Mouse (Mus musculus) kidney, adult 11 months (tissue): ENCODE results near the gene Haus3.

Experiments used
- DNase-seq: peaks from one replicate; pipeline ENCODE4 v3.0.0; 2022

The Haus3 gene

DNA sequence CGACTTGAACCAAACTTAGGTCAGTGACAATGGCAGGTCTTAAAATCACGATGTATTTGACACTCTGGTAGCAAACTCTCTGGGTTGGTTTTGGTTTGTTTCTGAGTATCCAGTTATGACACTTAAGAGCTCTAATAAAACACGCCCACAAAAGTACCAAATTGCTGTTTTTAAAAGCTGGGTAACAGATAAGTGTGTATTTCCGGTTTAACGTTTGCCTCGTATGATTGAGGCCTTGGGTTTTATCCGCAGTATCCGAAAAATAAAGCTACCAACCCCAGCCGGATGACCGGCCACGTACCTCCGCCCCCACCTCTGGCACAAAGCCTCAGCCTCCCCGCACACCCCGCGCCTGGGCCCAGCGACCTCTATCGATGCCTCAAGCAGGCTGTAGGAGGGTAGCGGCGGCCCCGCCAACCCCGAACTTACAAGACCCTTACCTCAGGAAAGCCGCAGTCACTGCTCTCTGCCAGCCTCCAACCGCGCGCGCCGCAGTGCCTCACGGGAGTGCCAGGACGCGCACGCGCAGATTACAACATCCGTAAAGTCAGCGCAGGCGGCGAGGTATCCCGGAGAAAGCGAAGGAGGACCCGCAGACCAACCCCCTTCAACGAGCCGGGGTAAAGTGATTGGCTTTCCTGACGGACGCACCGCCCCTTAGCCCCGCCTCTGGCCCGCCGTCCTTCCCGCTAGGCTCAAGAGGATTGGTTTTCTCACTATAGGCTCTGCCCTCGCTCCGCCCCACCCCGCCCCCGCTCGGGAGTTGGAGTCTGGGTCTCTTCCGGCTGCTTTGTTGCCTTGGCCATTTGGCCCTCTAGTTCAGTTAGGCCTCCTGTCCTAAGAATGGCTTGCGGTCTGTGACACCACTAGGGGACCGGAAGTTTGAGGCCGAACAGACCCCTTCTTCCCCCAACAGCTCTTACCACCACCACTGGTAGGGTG, at the start of gene Haus3, which contains the start of gene Poln:
Gene Haus3, minus strand, starts transcription at position 578 of the 942 bp plus-strand sequence.
Gene Poln, minus strand, starts transcription at position 499 of the 942 bp plus-strand sequence.
- DNase-seq: peak; percentile 99

DNA sequence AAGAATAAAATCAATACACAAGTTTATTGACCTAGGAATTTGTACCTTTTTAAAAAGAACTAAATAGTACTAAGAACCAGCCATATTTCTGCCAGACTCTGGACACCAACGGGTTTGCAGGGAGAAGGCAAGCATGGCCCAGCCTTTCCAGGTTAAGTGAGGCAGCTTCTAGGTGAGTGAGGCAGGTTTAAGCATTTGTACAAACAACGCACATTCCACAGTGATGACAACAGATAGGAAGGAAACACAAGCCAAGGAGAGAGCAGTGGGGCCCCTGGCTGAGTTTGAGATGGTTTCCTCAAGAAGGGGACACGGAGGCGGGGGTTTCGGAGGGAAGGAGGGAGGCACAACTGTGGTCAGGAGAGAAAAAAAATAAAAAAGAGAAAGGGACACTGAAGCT, 49.3 kb upstream of the Haus3 start:
- DNase-seq: no peak

DNA sequence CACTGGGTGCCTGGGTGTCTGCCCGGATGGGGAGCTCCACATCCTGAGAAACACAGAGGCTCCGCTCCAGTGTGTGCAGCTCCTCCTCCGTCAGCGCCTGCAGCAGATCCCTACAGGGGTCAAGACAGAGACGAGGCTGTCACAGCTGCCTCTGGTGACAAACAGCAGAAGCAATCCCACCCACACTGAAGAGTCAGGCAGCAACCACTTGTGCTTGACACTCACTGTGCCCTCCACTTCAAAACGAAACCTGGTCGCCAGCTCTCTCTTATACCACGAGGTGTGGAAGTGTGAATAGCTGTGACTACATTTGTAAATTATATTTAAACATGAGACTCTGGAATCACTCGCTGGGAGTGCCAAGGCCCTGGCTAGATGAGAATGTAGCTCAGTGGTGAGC, 48.4 kb upstream of the Haus3 start:
- no peak for DNase-seq

DNA sequence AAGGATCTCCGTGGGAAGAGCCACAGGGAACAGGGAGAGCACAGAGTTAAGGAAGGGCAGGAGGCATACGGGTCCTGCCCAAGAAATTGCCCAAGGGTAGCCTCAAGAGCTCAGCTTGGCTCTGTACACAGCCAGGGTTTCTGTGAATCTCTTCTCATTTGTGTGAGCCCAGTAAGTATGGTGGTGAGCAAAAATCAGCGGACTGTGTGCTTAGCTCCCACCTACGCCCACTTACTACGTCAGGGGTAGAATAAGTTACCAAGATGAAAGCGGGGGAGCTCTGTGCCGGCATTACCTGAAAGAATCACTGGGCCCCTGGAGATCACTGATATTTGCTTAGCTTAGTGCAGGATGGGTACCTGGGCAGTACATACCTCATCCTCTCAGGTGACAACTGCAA, 46.7 kb upstream of the Haus3 start:
- DNase-seq: no peak

DNA sequence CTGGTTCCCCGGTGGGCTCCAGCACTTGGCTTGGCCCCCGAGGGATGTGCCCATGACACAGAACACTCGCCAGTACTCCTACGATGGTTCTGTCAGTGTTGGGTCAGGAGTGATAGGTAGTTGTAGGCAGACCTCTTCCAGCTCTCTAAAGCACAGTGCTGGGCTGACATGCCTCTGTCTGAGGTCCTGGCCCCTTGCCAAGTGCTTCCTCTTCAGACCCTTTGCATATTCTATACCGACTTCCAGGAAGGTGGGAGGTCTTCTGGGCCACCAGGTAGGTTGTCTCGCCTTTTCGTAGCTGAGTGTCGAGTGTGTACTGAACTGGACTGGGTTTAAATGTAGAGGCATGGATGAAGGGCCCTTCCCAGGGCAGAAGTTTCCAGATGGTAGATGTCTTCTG, 44.3 kb upstream of the Haus3 start:
- DNase-seq: no peak

DNA sequence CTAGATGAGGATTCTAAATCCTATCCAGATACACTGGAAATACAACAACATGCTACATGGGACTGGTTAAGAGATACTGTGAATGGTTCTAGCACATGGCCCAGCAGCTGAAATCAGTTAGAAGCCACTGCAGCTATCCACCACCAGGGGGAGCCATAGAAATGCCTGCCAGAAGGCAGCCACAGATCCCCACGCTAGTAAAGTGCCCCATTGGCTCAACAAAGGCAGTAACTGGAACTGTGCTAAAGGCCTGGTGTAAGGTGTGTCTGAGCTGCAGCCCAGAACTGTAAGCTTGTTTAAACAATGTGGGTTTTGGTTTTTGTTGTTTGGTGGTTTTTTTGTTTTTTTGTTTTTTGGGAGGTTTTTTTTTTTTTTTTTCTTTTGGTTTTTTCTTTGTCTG, 41.0 kb upstream of the Haus3 start:
- peak; percentile 34 for DNase-seq

DNA sequence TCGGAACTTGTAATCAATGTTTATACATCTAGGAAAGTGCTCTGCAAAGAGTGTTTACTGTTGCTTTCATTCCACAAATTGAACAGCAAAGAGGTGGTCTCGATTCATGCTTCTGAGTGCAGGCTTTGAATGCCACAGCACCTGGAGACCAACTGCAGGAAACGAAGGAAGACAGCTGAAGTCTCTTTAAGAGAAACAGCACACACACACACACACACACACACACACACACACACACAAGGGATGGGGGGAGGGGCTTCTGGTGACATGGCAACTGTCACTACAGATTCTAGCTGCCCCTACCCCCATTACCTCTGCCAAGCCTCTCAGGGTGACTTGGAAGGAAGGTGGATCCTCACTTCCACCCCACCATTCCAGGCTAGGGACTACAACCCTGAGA, 38.2 kb upstream of the Haus3 start:
- no peak for DNase-seq

DNA sequence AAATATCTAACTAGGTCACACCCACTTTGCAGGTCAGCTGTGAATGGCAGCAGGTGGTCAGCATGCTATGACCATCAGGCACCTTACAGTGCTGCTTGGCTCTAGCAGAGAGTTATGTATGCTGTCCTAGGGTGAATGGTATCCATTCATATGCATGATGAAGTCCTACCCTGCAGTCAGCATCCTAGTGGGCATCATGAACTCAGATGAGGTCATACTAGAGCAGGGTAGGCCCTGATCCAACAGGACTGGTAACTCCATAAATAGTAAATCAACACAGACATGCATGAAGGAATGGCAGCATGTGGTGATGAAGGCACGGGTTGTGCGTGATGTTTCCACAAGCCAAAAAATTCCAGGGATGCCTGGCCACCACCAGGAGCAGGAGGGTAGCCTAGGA, 36.5 kb upstream of the Haus3 start:
- no peak for DNase-seq

DNA sequence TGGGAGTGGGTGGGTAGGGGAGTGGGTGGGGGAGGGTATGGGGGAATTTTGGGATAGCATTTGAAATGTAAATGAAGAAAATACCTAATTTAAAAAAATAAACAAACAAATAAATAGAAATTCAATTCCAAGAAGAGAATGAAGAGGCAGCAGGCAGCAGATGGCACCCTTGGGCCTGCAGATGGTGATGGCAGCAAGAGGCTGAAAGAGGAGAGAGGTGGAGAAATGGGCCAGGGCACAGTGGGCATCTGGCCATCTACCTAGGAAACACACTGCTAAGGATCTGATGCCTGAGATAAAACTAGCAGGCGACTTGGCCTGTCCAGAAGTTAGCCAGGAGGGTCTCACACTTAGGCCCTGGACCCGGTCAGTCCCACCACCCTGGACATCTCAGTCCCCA, 35.6 kb upstream of the Haus3 start:
- DNase-seq: no peak

DNA sequence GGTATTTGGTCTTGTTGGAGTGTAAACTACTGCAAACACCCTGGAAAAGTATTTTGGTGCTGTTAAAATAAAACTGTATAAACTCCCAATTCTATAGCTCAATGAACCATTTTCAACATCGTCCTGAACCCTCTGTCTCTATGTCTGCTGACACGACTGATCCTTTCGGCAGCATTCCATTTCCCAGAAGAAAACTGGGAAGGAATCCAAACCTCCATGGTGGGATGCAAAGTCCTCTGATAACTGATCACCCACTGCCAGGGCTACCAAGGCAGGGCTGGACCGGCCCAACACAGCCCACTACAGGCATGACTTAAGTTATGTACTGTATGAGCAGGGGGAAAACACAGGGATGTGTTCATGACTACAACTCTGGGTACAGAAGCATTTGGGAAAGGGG, 32.7 kb upstream of the Haus3 start:
- no peak for DNase-seq

DNA sequence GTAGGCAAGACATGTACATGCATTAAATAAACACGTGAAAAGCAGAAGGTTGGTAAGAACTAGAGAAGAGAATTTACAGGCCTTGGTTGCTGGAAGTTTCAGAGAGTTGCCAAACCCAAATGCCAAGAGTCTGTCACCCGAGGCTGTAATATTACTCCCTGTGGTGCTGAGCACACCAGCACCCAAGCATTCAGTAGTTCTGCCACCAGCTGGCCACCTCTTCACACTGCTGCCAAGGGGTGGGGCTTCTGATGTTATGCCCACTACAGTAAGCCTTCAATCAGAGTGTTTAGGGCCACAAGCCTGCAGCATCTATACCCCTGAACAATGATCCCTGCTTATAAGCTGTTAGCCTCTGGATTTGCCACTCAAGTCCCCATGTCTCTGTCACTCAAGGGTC, 32.1 kb upstream of the Haus3 start:
- DNase-seq: peak; percentile 47

DNA sequence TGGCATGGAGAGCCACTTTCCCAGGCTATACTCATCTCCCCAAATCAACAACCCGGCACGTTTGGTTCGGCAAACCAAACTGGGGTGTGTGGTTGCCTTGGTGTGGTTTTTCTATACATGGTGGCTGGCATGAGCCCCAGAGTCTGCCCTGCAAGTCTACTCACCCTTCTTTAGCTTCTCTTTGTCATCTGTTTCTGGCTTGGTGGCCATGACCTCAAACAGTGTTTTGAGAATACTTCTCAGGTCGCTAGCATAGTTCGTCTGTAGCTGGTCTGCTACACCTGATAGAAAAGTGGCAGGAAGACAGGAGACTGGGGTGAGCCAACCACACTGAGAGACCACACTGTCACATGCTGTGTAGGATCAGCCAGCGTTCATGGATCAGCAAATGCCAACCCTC, 29.3 kb upstream of the Haus3 start:
- no peak for DNase-seq

DNA sequence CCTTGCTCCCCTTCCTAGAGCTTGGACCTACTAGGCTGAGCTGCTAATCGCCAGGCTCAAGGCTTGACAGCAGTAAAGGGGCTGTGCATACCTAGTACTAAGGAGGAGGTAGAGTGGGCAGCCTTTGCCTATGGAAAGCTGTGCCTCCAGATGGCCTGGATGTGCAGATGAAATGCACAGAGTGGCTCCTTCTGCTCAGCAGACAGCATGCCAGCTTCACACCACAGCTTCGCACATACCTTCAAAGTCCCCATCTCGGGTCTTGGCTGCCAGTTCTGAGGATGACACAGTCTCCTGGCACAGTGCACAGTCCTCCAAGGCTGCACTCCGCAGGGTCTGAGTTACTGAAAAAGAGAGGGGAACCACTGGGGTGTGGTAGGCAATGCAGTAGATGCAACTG, 27.9 kb upstream of the Haus3 start:
- DNase-seq: no peak

DNA sequence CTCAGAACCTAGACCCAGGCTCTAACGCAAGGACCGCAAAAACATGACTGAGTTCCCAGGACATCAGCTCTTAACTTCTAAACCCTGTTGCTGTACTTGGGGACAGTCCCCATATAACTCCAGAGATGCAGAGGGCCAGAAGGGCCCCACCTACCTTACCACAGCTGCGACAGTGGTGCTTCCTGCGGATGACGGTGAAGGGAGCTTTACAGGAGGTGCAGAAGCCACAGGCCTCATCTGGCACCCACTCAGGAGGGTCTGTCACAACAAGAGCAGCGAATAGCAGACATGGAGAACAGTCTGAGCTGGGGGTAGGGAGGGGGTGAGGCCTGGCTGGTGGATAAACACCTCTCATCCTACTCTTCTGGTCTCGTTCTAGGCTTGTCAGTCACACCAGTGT, 27.1 kb upstream of the Haus3 start:
- no peak for DNase-seq

DNA sequence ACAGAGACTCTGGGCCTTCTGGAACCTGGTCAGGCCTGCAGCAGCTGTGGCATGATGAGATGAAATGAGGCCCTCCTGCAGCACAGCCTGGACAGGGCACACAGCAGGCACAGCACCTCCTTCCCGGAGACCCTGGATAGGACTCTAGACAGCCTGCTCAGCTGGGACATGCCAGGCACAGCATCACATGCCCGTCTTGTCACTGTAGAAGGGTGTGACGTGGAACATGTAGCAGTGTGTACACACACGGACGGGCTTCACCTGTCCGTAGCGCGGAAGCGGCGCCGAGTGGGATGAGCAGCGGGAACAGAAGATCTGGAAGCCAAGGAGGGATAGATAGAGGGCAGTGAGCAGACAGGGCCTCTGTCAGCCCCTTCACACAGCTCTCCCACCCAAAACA, 26.5 kb upstream of the Haus3 start:
- no peak for DNase-seq

DNA sequence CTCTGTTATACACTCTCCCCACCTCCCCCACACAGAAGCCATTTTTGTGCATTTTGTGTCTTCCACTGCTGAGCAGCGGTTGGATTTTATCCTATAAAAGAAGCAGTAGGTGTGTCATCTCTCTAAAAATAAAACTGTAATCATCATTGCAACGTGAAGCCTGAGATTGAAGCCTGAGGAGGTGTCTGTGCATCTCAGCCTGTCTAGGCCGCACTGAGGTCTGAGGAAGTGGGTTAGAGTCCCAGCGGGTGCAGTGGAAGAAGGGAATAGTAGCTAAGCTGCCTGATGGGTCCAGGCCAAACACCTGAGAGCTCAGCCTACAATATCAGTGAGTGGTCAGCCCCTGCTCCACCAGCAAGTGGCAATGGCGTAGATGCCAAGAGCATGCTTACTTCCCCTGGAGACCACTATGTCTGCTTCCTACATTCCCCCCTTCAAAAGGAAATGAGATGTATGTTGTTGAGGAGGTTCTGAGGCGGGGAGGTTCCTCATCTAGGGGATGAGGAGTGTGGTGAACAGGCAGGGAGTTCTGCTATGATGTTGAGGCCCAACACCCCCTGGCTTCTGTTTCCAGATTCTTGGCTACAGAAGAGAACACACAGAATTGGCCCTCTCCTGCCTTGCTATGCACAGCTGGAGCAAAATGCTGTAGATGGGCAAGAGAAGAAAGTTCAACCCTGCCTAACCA, 25.8 kb upstream of the Haus3 start:
- DNase-seq: no peak

DNA sequence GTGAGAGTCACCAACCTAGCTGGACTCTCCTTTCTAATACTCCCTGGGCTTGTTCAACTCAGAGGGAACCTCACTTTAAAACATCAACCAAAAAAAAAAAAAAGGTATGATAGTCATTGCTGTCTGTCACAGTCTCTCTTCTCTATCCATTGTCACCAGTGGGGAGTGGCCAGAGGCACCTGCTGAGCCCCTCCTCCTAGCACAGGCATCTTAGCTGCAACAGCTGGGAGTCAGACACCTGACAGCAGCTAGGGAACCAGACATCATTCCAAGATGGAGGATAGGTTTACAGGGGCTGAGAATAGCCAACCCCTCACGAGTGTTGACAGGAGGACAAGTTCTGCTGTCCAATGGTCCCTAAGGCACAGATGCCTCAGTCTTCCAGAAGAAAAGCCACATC, 25.1 kb upstream of the Haus3 start:
- DNase-seq: no peak

DNA sequence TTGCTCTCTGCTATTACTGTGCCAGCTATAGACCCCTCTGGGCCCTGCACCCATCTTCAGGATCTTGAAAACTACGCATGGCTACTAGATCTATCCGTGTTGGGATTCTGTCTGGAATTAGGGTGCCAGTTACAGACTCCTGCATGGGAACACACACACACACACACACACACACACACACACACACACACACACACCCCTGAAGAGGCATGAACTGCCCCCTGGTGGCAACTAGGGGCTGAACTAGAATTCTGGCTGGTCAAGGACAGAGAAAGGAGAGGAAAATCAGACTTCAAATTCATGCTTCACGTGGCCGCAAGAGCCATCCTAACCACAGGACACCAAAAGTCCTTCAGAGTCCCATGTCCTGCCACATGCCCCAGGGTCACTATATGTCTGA, 22.5 kb upstream of the Haus3 start:
- no peak for DNase-seq

DNA sequence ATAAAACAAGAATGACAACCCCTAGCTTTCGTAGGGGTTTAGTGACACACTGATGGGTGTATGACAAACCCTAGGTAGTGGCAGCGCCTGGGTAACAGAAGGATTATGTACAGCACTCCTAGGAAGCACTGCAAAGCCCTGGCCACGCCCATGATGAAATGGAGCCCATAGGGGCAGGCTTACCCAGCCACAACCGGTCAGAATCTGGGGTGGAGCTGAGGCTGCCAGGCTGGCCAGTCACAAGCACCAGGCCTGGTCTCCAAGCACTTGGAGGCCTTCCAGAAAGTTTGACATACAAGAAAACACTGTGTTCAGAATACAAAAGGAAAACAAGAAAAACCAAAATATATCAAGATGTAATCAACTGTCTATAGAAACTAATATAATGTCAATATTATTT, 21.7 kb upstream of the Haus3 start:
- peak; percentile 84 for DNase-seq

DNA sequence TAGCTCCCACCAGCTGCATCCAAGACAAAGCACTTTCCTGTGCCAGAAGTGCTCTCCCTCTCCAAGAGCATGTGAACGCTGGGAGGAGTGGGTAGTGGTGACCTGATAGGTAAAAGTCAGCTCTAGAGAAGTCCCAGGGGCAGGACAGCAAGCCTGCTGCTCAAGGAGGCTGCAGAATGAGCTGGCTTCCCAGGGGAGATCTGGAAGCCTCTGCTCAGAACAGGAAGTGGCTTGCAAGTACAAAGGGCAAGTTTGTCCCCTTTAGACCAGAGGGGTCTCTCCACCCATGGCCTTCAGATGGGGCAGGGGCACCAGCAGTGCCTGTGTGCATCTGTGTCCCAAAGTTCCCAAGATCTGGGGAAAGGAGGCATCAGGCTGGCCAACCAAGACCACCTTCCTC, 20.2 kb upstream of the Haus3 start:
- no peak for DNase-seq

DNA sequence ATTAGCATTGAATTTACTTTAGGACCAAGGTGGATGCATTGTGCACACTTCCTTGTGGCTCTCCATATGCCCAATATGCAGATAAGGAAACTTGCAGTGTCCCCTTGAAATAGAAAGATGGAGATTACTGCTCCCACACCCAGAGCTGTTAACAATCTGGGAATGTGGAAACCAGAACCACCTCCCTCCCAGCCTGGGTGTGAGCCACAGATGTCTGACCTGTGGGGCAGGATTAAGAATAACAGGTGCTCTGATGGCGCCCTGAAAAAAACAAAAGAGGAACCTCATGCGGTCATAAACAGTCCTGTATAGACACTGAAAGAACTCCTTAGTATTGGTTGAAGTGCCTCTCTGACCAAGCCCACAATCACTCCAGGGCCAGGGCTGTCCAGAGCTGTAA, 19.5 kb upstream of the Haus3 start:
- no peak for DNase-seq

DNA sequence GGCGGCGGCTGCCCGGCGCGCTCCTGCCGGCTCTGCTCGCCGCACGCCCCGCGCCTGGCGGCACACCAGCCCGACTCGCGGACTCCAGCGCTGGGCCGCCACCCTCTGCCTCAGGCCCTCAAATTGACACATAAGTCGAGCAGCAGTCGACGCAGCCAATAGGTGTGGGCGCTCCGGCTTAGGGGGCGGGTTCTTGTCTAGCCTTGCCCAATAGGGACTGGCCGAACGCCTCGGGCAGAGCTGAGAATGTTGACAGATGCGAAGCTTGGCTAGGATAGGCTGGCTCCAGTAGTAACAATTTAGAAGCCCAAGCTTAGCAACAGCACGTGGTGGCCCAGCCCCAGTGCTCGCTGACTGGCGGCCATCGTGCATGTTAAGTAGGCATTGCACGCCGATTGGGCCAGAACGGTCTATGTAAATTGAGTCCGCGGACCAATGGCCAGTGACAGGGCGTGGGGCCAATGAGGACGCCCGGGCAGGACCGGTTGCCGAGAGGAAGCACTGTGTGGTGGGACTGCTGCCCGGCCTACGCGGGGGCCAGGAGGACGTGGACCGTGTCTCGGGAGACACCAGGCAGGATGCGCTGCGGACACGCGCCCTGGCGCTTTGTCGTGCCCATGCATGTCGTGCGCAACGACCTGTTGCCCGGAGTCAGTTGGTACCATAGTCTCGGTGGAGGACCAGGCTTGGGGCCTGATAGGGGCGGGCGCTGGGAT, 18.4 kb upstream of the Haus3 start, which contains the start of gene Mxd4:
Gene Mxd4, minus strand, starts transcription at position 120 of the 716 bp plus-strand sequence.
- DNase-seq: peak; percentile 100

DNA sequence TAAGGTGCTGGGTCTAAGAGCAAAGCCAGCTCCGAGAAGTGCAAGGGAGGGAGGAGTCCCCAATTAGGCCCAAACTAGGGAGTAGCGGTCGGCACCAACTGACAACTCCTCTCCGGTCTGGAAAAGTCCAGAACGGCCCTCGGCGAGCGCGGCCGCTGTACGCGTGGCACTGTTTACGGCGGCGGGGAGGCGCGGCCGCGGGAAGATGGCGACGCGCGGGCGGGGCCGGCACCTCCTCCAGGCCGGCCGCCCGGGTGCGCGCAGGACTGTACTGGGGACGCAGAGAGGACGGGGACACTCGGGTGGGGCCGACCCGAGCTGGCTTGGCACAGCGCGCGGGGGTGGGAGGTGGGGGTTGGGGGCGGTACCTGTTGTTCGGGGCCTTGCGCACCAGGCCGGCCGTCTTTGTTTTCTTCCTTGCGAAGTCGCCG, 17.6 kb upstream of the Haus3 start:
- peak; percentile 53 for DNase-seq

DNA sequence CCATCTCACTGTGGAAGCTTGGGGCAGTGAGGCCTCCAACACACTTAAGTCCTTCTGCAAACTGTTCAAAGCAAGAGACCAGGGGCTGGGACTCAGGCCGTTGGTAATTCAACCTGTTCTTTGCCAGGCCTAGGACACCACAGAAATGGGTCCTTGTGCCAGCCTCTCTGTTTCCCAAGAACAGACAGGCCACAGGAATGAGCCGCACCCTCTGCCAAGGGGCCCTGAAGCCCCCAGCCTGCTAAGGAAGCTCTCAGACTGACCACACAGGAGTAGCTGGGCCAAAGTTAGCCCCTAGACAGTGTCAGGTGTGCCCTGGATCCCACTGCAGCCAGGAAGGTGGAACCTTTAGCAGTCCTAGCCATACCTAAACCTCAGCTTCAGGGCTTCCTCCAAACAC, 17.1 kb upstream of the Haus3 start:
- no peak for DNase-seq
